Comparison of ENCODE assay signal across 16 mouse cellular contexts in genomic region chr1:40650803-40651497, GRCm38 (mm10). TPM values are rescaled to one million over a fixed set of nuclear protein-coding genes. Genes with fewer than 3 reads are reported as not detected.
DNase-seq lines count a peak whose midpoint lies in the region; ATAC-seq and TF ChIP-seq lines count a peak whose summit lies in the region.
"Had no signal": no experiment of that assay in that cellular context is flagged by ENCODE, and none has a peak within 500 bp of the region (broad histone marks: within the 10 kb centered on the region; RNA-seq: fewer than 3 reads in every experiment).

No protein-coding gene starts in this region.

- no peaks in the 10 kb centered on the region for H3K36me3 ChIP-seq in kidney, embryonic 14.5 days (ENCODE audit: control insufficient read depth, insufficient read depth, low read length)
- no peaks in the 10 kb centered on the region for H3K36me3 ChIP-seq in myocyte (ENCODE audit: control insufficient read depth, insufficient read depth)
- H3K36me3 ChIP-seq: hindbrain, embryonic 10.5 days; midbrain, embryonic 13.5 days had no signal

- H3K27ac ChIP-seq in kidney, embryonic 14.5 days (ENCODE audit: low read depth, low read length), result no peak overlapping the region
- H3K27ac ChIP-seq: forebrain, embryonic 13.5 days; hindbrain, embryonic 10.5 days; midbrain, embryonic 13.5 days had no signal

- TF ChIP-seq POLR2A in myocyte (IDR thresholded peaks at IDR 0.05; ENCODE audit: insufficient read length, low read depth), result no peak

- DNase-seq in adrenal gland, postnatal 10 days, result peak; percentile 23
- DNase-seq in adrenal gland, adult 8-10 months, result no peak
- DNase-seq in kidney, adult 11 months, result peak; percentile 62
- peak; percentile 28 for DNase-seq in NIH3T3 (ENCODE audit: low read depth)
- DNase-seq in cerebellum, adult 11-12 months, result no peak
- no peak for DNase-seq in layer of hippocampus, adult 11-12 months (ENCODE audit: low spot score)
- DNase-seq: cerebellum, adult 18-20 months; layer of hippocampus, adult 9-11 months; lung, adult 2 months; thymus, adult 18-20 months had no signal

- no peaks in the 10 kb centered on the region for H3K4me1 ChIP-seq in kidney, embryonic 14.5 days (ENCODE audit: control insufficient read depth, insufficient read depth, low read length)
- H3K4me1 ChIP-seq: forebrain, embryonic 13.5 days; hindbrain, embryonic 10.5 days; midbrain, embryonic 13.5 days had no signal

- H3K79me2 ChIP-seq in myocyte (ENCODE audit: control insufficient read depth, insufficient read depth), result no peaks in the 10 kb centered on the region

- no peak for ATAC-seq in kidney, embryonic 14.5 days (ENCODE audit: low FRiP score, low TSS enrichment)
- ATAC-seq: forebrain, embryonic 13.5 days; midbrain, embryonic 13.5 days had no signal

- no peak overlapping the region for H3ac ChIP-seq in myocyte (ENCODE audit: control insufficient read depth, insufficient read length)

- no peaks in the 10 kb centered on the region for H3K27me3 ChIP-seq in kidney, embryonic 14.5 days (ENCODE audit: control insufficient read depth, insufficient read depth, low read length)
- no peaks in the 10 kb centered on the region for H3K27me3 ChIP-seq in myocyte (ENCODE audit: control insufficient read depth, insufficient read depth, insufficient read length)
- H3K27me3 ChIP-seq: forebrain, embryonic 13.5 days; midbrain, embryonic 13.5 days had no signal

- H3K4me2 ChIP-seq in kidney, embryonic 14.5 days (replicated peaks; ENCODE audit: low read depth, low read length), result no peak overlapping the region
- peak overlapping the region; percentile 1 for H3K4me2 ChIP-seq in myocyte (ENCODE audit: low read depth)
- H3K4me2 ChIP-seq: forebrain, embryonic 13.5 days; midbrain, embryonic 13.5 days had no signal

- no peak overlapping the region for H3K9ac ChIP-seq in kidney, embryonic 14.5 days (ENCODE audit: low read depth, low read length)
- H3K9ac ChIP-seq: forebrain, embryonic 13.5 days; midbrain, embryonic 13.5 days had no signal

- no peaks in the 10 kb centered on the region for H3K9me3 ChIP-seq in kidney, embryonic 14.5 days (ENCODE audit: control insufficient read depth, low read length)
- H3K9me3 ChIP-seq: forebrain, embryonic 13.5 days; hindbrain, embryonic 10.5 days; midbrain, embryonic 13.5 days had no signal

- no peak overlapping the region for H3K4me3 ChIP-seq in kidney, embryonic 14.5 days (ENCODE audit: low read length)
- H3K4me3 ChIP-seq in myocyte, result no peak overlapping the region
- H3K4me3 ChIP-seq: forebrain, embryonic 13.5 days; hindbrain, embryonic 10.5 days; midbrain, embryonic 13.5 days had no signal

- 46% methylated on average over 6 of the region's 6 CpGs for WGBS in kidney, embryonic 14.5 days

TF ChIP-seq in myocyte, 11 proteins besides CTCF, POLR2A, EP300 and RAD21:
- TF ChIP-seq USF1 (IDR thresholded peaks at IDR 0.05; ENCODE audit: low read depth) (peak; percentile 51), CEBPB (IDR thresholded peaks at IDR 0.05; ENCODE audit: insufficient read depth, poor library complexity, severe bottlenecking) (no peak)

RNA-seq across cellular contexts. Expression of gene Slc9a2, which starts 29.4 kb away (rescaled TPM):
- 1 to 10 TPM in 1 of 2 experiments, under 1 TPM in 1; 0.48 to 2.2 TPM for total RNA-seq in adrenal gland, postnatal 10 days (2021)
- total RNA-seq in adrenal gland, adult 8-10 months (2022), result under 1 TPM in 3 of 4 experiments, not detected in 1; 0.05 to 0.07 (median 0.06) TPM
- 0.74 and 1.2 TPM in 2 replicates for polyA plus RNA-seq in kidney, embryonic 14.5 days (2014; fragmentation: Nextera tagmentation; extraction: Ambion mirVana)
- polyA plus RNA-seq in myocyte (2012; fragmentation: generic; extraction: Trizol), result 2.4 TPM
- total RNA-seq: granulocyte monocyte progenitor cell, adult 5-6 weeks had no signal

Comparison
In these comparisons a context has a peak if more than half of its experiments do, and no peak if none do; other contexts are left out.
1. DNase-seq: peak in adrenal gland, postnatal 10 days (single experiment), kidney, adult 11 months (single experiment) and NIH3T3 (single experiment); none in adrenal gland, adult 8-10 months (single experiment), cerebellum, adult 11-12 months (single experiment) and layer of hippocampus, adult 11-12 months (single experiment).